Mouse (Mus musculus) liver, embryonic 16.5 days (tissue): ENCODE data around the gene Chrm1. TPM values are rescaled to one million over a fixed set of nuclear protein-coding genes. Genes with fewer than 3 reads are reported as not detected.

Source experiments
- ATAC-seq: fragments of 200-750 bp; cut with Nextera tagmentation; 2 replicates; pipeline ENCODE4 v1.8.0; 2017; ENCODE audit warnings: low read depth, mild to moderate bottlenecking, moderate number of reproducible peaks, moderate library complexity
- H3K27ac ChIP-seq: fragments of 300-500 bp; sonication (generic); 2 replicates; pipeline ENCODE4 v1.5.1; 2014; ENCODE audit warnings: mild to moderate bottlenecking, low read length
- H3K27me3 ChIP-seq: fragments of 300-500 bp; sonication (generic); 2 replicates; pipeline ENCODE4 v1.6.1; 2014; ENCODE audit warnings: low read depth, low read length, mixed read lengths; ENCODE audit not compliant: control insufficient read depth, insufficient read depth
- H3K36me3 ChIP-seq: fragments of 300-500 bp; sonication (generic); 2 replicates; pipeline ENCODE4 v1.6.1; 2014; ENCODE audit warnings: mild to moderate bottlenecking; ENCODE audit not compliant: control insufficient read depth, insufficient read depth
- H3K4me1 ChIP-seq: fragments of 300-500 bp; sonication (generic); 2 replicates; pipeline ENCODE4 v1.6.1; 2014; ENCODE audit warnings: low read depth, low read length, mixed read lengths; ENCODE audit not compliant: control insufficient read depth
- H3K4me2 ChIP-seq: fragments of 300-500 bp; sonication (generic); 2 replicates; pipeline ENCODE4 v1.6.1; 2014; ENCODE audit warnings: low read depth, low read length, mixed read lengths
- H3K4me3 ChIP-seq: fragments of 300-500 bp; sonication (generic); 2 replicates; pipeline ENCODE4 v1.5.1; 2014; ENCODE audit warnings: low read depth, mild to moderate bottlenecking, low read length
- H3K9ac ChIP-seq: fragments of 300-500 bp; sonication (generic); 2 replicates; pipeline ENCODE4 v1.6.1; 2014; ENCODE audit warnings: low read depth, low read length
- H3K9me3 ChIP-seq: fragments of 300-500 bp; sonication (generic); replicated peaks from 2 replicates; pipeline ENCODE4 v1.6.1; 2016; ENCODE audit warnings: low read length; ENCODE audit not compliant: control insufficient read depth
- WGBS: fragments of 180-500 bp; shearing (Covaris S2); extraction: QIAGEN DNeasy Blood & Tissue Kit; methylation state at CpG from one replicate; pipeline ENCODE4 v1.1.7; 2014; ENCODE audit not compliant: insufficient replicate concordance; 5-methylcytosine and 5-hydroxymethylcytosine counted together
- polyA plus RNA-seq: library from polyadenylated mRNA; unstranded; fragments of >200 nt; fragmentation: Nextera tagmentation; extraction: Ambion mirVana; gene quantifications from 2 replicates; pipeline ENCODE4 v1.2.1, GENCODE M21; 2015

Chrm1 gene
- polyA plus RNA-seq, result 0.02 TPM in 1 of 2 replicates, not detected in the other

DNA sequence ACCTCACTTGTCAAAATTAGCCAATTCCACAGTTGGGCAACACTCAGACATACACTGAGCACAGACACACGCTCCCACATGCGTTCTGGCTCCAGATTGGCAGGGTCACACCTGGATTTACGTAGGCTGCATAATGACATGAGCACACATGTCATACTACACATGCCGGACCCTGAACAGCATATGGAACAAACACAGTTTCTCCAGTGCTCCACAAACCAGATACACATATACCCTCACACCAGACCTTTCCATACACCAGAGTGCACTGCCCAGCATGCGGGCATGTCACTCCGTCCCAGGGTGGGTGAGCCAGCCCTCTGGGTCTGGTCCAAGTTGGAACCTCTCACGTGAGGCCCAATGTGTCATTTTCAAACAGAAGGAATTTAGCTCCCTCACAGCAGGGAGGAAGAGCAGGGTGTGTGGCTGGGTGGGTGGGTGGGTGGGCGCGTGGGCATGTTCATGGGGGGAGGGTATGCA is at the start of gene Chrm1:
Gene Chrm1 (plus strand): TSS at position 430 of the 480 bp plus-strand sequence.
- Histone ChIP-seq H3K4me1 (peaks cover 9% of the 10 kb centered on the region), H3K27me3 (peaks cover 9% of the 10 kb centered on the region), H3K4me2 (peak within 1 kb of the TSS; percentile 78), H3K27ac (no peak within 1 kb of the TSS), H3K36me3 (no peaks in the 10 kb centered on the region), H3K4me3 (peak within 1 kb of the TSS; percentile 48; the same call in 1 of the 2 replicates), H3K9me3 (no peaks in the 10 kb centered on the region), H3K9ac (no peak within 1 kb of the TSS)
- no peak for ATAC-seq
- 65% methylated on average over 9 of the region's 9 CpGs for WGBS

DNA sequence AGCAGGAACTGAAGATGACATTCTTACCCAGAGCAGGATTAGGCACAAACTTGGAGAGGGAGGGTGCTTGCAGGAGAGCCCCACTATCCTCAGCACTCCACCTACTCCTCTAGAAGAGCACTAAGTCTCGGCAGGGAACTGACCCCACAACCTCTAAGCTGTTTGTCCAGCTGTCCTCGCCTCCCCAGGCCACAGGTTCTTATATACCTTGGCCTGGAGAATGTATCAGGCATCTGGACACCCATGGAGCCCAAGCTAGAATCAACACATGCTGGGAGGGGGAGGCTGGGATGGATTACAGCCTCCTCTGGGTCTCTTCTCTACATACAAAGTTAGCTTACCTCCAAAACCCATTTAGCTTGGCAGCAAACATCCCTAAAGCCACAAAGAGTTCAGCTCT is 49.2 kb upstream of the Chrm1 start:
- Histone ChIP-seq H3K9ac (no peak overlapping the region), H3K4me1 (no peaks in the 10 kb centered on the region), H3K27ac (no peak overlapping the region), H3K9me3 (no peaks in the 10 kb centered on the region), H3K27me3 (no peaks in the 10 kb centered on the region), H3K4me3 (no peak overlapping the region), H3K4me2 (no peak overlapping the region), H3K36me3 (no peaks in the 10 kb centered on the region)
- no peak for ATAC-seq
- 45% methylated on average over 2 of the region's 2 CpGs for WGBS

DNA sequence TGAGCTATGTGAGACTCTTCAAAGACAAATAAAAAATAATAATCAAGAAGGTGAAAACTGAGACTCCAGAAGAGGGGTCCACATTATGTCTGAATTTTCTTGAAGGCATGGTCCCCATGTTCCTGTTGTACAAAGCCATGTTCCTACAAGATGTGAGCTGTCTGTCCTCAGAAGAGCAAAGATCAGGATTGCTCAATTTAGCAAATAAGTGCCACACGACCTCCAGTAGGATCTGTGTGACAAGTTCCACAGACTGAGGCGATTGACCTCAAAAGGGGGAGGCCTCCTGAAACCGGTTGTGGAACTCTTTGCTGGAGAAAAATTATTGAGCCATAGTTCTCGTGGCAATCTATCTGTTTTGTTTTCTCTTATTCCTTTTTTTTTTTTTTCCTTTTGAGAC is 47.3 kb upstream of the Chrm1 start:
- Histone ChIP-seq H3K4me2 (no peak overlapping the region), H3K9ac (no peak overlapping the region), H3K4me1 (no peaks in the 10 kb centered on the region), H3K4me3 (no peak overlapping the region), H3K27ac (no peak overlapping the region), H3K36me3 (no peaks in the 10 kb centered on the region), H3K27me3 (no peaks in the 10 kb centered on the region), H3K9me3 (no peaks in the 10 kb centered on the region)
- ATAC-seq, result peak; percentile 37; the same call in 1 of the 2 replicates
- WGBS, result 34% methylated on average over 4 of the region's 4 CpGs

DNA sequence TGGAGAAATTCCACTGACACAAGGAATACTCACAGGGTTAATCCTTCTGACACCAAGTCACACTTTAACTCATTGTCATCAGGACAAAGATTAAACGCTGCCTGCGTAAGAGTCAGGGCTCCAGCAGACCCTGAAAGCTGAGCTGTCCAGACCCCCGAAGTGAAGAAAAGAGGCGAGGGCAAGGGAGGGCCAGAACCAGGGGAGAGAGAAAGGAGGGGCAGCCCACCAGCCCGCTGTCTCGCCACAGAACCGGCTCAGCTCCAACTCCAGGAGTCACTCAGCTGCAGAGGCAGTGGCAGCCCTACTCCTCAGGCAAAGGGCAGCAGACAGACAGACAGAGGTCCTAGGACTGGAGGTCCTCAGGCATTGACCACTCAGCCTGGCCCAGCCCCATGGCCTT is 45.7 kb upstream of the Chrm1 start, which contains the start of gene Slc22a6:
Gene Slc22a6 (plus strand): TSS at position 136 of the 400 bp plus-strand sequence.
- 41% methylated on average over 7 of the region's 7 CpGs for WGBS
- no peak within 1 kb of the TSS for H3K4me2 ChIP-seq
- no peaks in the 10 kb centered on the region for H3K4me1 ChIP-seq
- H3K9me3 ChIP-seq, result no peaks in the 10 kb centered on the region
- ATAC-seq, result no peak
- H3K4me3 ChIP-seq, result no peak within 1 kb of the TSS
- no peak within 1 kb of the TSS for H3K9ac ChIP-seq
- H3K27me3 ChIP-seq, result no peaks in the 10 kb centered on the region
- H3K27ac ChIP-seq, result no peak within 1 kb of the TSS
- H3K36me3 ChIP-seq, result no peaks in the 10 kb centered on the region

DNA sequence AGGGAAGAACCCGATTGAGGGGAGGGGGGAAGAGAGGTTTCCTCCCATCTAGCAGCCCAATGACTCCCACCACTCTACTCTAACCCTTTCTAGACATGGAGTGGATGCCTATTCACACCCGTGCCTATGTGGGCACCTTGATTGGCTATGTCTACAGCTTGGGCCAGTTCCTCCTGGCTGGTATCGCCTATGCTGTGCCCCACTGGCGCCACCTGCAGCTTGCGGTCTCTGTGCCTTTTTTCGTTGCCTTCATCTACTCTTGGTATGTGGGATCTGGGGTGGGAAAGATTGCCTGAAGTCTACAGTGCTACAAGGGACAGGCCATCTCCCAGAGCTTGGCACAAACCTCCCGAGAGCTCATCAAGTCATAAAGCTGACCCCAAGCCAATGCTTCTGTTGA is 42.5 kb upstream of the Chrm1 start:
- Histone ChIP-seq H3K4me1 (no peaks in the 10 kb centered on the region), H3K27ac (no peak overlapping the region), H3K4me3 (no peak overlapping the region), H3K9ac (no peak overlapping the region), H3K4me2 (no peak overlapping the region), H3K27me3 (no peaks in the 10 kb centered on the region), H3K9me3 (no peaks in the 10 kb centered on the region), H3K36me3 (no peaks in the 10 kb centered on the region)
- ATAC-seq, result no peak
- WGBS, result 73% methylated on average over 7 of the region's 7 CpGs

DNA sequence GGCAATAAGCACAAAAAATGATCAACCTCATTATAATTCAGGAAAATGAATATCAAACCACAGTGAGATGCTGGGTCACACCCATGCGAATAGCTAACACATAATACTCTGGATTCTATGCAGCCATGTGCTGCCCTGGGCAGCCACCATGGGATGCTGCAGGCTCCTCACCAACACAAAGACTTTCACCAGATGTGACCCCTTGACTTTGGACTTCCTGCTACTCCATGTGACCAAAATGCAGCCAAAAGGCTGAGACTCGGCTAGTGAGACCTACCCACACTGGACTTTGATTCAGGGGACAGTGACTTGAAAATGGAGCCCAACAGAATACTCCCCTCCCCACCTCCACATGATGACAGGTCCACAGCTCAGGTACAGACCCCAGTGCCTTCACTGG is 33.3 kb upstream of the Chrm1 start:
- 57% methylated on average over 2 of the region's 2 CpGs for WGBS
- ATAC-seq, result peak; percentile 62; the same call in 1 of the 2 replicates
- no peaks in the 10 kb centered on the region for H3K36me3 ChIP-seq

DNA sequence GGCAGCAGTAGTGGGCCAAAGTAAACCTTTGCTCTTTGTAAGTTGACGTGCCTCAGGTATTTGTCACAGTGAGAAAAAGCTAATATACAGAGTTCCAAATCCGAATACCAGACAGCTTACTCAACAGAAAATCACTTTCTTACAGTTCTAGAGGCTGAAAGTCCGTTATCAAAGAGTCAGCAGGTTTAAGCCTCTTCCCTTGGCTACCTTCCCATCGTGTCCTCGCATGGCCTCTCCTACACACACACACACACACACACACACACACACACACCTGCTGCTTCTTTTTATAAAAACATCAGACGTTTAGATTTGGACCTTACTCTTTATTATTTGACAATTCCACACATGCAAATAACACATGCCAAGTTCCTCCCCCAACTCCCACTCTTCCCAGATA is 32.8 kb upstream of the Chrm1 start:
- no peak for ATAC-seq
- H3K9me3 ChIP-seq, result no peaks in the 10 kb centered on the region
- H3K27ac ChIP-seq, result no peak overlapping the region
- no peaks in the 10 kb centered on the region; the same call in 1 of the 2 replicates for H3K4me1 ChIP-seq
- H3K4me3 ChIP-seq, result no peak overlapping the region
- H3K4me2 ChIP-seq, result no peak overlapping the region
- 51% methylated on average over 6 of the region's 6 CpGs for WGBS
- no peak overlapping the region for H3K9ac ChIP-seq
- no peaks in the 10 kb centered on the region for H3K27me3 ChIP-seq
- no peaks in the 10 kb centered on the region for H3K36me3 ChIP-seq

More for the DNA sequence above, 33.3 kb upstream of the Chrm1 start:
- H3K9me3 ChIP-seq, result no peaks in the 10 kb centered on the region
- H3K4me3 ChIP-seq, result no peak overlapping the region
- H3K9ac ChIP-seq, result no peak overlapping the region
- no peaks in the 10 kb centered on the region; the same call in 1 of the 2 replicates for H3K4me1 ChIP-seq
- H3K27me3 ChIP-seq, result no peaks in the 10 kb centered on the region
- no peak overlapping the region for H3K27ac ChIP-seq
- H3K4me2 ChIP-seq, result no peak overlapping the region

DNA sequence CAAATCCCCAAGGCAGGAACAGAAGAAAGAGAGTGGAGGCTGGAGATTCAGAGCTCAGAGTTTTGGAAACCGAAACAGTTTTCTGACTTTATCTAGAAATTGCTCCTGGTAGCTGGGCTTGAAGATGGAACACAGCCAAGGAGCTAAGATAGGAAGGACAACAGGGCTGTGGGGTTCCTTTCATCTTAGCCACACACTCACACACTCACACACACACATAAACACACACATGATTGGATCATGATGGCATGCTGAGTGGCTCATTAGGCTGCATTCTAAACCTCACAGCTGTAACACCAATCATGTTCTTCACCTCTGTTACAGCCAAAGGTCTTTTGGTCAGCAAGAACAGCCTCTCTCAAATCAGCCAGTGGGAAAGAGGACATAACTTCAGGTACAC is 31.6 kb upstream of the Chrm1 start:
- Histone ChIP-seq H3K9ac (no peak overlapping the region), H3K4me3 (no peak overlapping the region), H3K9me3 (no peaks in the 10 kb centered on the region), H3K4me1 (no peaks in the 10 kb centered on the region; the same call in 1 of the 2 replicates), H3K4me2 (no peak overlapping the region), H3K27ac (no peak overlapping the region), H3K36me3 (no peaks in the 10 kb centered on the region), H3K27me3 (no peaks in the 10 kb centered on the region)
- ATAC-seq, result no peak
- 55% methylated on average over 1 of the region's 1 CpGs for WGBS

DNA sequence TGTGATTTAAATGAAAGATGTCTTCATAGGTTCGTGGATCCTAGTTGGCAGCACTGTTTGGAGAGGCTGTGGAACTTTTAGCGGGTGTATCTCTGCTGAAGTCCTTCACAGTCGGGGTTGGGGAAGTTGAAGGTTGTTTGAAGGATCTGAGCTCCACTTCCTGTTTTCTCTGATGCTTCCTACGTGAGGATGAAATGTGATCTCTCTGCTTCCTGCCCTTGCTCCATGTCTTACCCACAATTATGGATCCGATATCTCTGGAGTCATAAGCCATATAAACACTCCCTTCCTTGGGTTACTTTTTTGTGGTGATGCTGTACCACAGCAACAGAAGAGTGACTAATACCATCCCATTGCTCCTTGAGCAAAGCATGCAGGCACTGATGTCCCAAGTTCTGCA is 21.5 kb upstream of the Chrm1 start:
- no peak overlapping the region for H3K9ac ChIP-seq
- no peak for ATAC-seq
- no peak overlapping the region for H3K4me3 ChIP-seq
- no peak overlapping the region for H3K4me2 ChIP-seq
- H3K9me3 ChIP-seq, result no peaks in the 10 kb centered on the region
- H3K36me3 ChIP-seq, result no peaks in the 10 kb centered on the region
- no peaks in the 10 kb centered on the region for H3K27me3 ChIP-seq
- 9% methylated on average over 5 of the region's 5 CpGs for WGBS
- H3K4me1 ChIP-seq, result no peaks in the 10 kb centered on the region
- H3K27ac ChIP-seq, result no peak overlapping the region
